13 mouse cellular contexts compared by ENCODE assay signal in the genomic region with DNA sequence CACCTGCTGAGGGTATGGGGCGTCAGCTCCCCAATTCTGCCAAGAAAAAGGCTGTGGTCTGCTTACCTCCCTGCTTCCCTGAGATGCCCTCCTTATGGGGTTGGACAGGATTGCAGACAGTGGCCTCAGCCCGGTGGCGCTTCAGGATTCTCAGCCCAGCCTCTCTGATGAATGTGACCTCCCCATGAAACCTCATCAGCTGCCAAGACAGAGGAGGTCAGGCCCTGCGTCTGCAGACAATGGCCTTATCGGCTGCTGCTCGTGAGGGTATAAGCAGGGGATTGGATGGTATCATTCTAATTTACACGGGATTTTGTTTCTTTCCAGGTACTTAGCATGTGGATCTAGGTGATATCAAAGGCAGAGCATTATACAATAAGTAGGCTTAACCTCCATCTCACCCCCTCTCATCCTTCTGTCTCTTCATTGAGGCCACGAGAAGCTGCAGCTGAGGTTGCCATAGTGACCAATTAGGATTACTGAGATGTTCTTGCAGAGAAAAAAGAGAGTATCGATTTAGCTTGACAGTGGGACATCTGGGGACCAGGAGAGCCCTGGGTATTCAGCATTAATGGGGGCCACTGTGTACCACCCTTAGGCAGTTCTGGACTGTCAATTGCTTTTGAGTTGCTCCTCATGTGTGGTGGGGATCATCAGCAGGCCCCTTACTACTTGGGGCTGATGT.
A peak's percentile ranks its signal among the peaks of the same experiment; 100 is the strongest.
DNase-seq lines count a peak whose midpoint lies in the region; ATAC-seq lines count a peak whose summit lies in the region.
"Had no signal": no experiment of that assay in that cellular context is flagged by ENCODE, and none has a peak within 500 bp of the region (broad histone marks: within the 10 kb centered on the region; RNA-seq: fewer than 3 reads in every experiment).

No protein-coding gene starts in this region.

- peaks cover 12% of the 10 kb centered on the region; the same call in 1 of the 2 replicates for H3K27me3 ChIP-seq in heart, embryonic 10.5 days (ENCODE audit: insufficient read depth, poor library complexity, severe bottlenecking)
- H3K27me3 ChIP-seq in hindbrain, embryonic 10.5 days (ENCODE audit: insufficient read depth, poor library complexity, severe bottlenecking), result peaks cover 5% of the 10 kb centered on the region; the same call in 1 of the 2 replicates
- H3K27me3 ChIP-seq in midbrain, embryonic 13.5 days, result no peaks in the 10 kb centered on the region

- 68% methylated on average over 9 of the region's 9 CpGs for WGBS in heart, embryonic 10.5 days
- 36% methylated on average over 9 of the region's 9 CpGs for WGBS in hindbrain, embryonic 10.5 days
- WGBS in midbrain, embryonic 13.5 days, result 9% methylated on average over 9 of the region's 9 CpGs

- ATAC-seq in midbrain, embryonic 13.5 days, result peak; percentile 82
- ATAC-seq: intestine, embryonic 16.5 days had no signal

- no peak overlapping the region for H3K27ac ChIP-seq in heart, embryonic 10.5 days
- peak overlapping the region; percentile 62 for H3K27ac ChIP-seq in hindbrain, embryonic 10.5 days
- H3K27ac ChIP-seq in midbrain, embryonic 13.5 days, result peak overlapping the region; percentile 76
- H3K27ac ChIP-seq: limb, embryonic 13.5 days had no signal

- H3K4me2 ChIP-seq in midbrain, embryonic 13.5 days (replicated peaks), result no peak overlapping the region
- H3K4me2 ChIP-seq: limb, embryonic 13.5 days; lung, embryonic 14.5 days had no signal

- H3K4me3 ChIP-seq in heart, embryonic 10.5 days, result no peak overlapping the region
- H3K4me3 ChIP-seq in hindbrain, embryonic 10.5 days, result no peak overlapping the region
- H3K4me3 ChIP-seq in midbrain, embryonic 13.5 days (replicated peaks), result no peak overlapping the region
- H3K4me3 ChIP-seq: erythroblast, embryonic 14.5 days; limb, embryonic 13.5 days had no signal

- DNase-seq in heart, adult 11 months, result peak; percentile 86
- DNase-seq in heart, embryonic 10.5 days (ENCODE audit: low spot score), result no peak
- peak; percentile 36 for DNase-seq in embryo, embryonic 10 days (ENCODE audit: low spot score)
- DNase-seq in hindbrain, embryonic 10.5 days (ENCODE audit: low spot score), result peak; percentile 28
- DNase-seq in urinary bladder, postnatal 4 days (ENCODE audit: low spot score in 2 of 2), result no peak
- no peak for DNase-seq in ovary, postnatal 36 days (ENCODE audit: low spot score)
- DNase-seq in frontal cortex, postnatal 14 days (ENCODE audit: low spot score in 2 of 2), result no peak
- DNase-seq: gastrocnemius, postnatal 25 days; lung, embryonic 14.5 days had no signal

- no peaks in the 10 kb centered on the region for H3K9me3 ChIP-seq in heart, embryonic 10.5 days
- no peaks in the 10 kb centered on the region for H3K9me3 ChIP-seq in hindbrain, embryonic 10.5 days
- no peaks in the 10 kb centered on the region for H3K9me3 ChIP-seq in midbrain, embryonic 13.5 days
- H3K9me3 ChIP-seq: limb, embryonic 13.5 days had no signal

- H3K9ac ChIP-seq in midbrain, embryonic 13.5 days (replicated peaks), result no peak overlapping the region
- H3K9ac ChIP-seq: limb, embryonic 13.5 days; lung, embryonic 14.5 days had no signal

- H3K36me3 ChIP-seq in heart, embryonic 10.5 days, result no peaks in the 10 kb centered on the region
- H3K36me3 ChIP-seq in hindbrain, embryonic 10.5 days, result no peaks in the 10 kb centered on the region
- H3K36me3 ChIP-seq in midbrain, embryonic 13.5 days, result no peaks in the 10 kb centered on the region
- H3K36me3 ChIP-seq: limb, embryonic 13.5 days had no signal

- 0 out of 2 replicates have a peak, but pooled peaks cover 6% of the 10 kb centered on the region for H3K4me1 ChIP-seq in heart, embryonic 10.5 days
- H3K4me1 ChIP-seq in hindbrain, embryonic 10.5 days (replicated peaks), result peaks cover 34% of the 10 kb centered on the region
- peaks cover 41% of the 10 kb centered on the region for H3K4me1 ChIP-seq in midbrain, embryonic 13.5 days (replicated peaks)
- H3K4me1 ChIP-seq: limb, embryonic 13.5 days had no signal

Comparison
In these comparisons a context has a peak if more than half of its experiments do, and no peak if none do; other contexts are left out.
1. DNase-seq: peak in heart, adult 11 months (single experiment), embryo, embryonic 10 days (single experiment) and hindbrain, embryonic 10.5 days (single experiment); none in heart, embryonic 10.5 days (single experiment), urinary bladder, postnatal 4 days (0 of 2), ovary, postnatal 36 days (single experiment) and frontal cortex, postnatal 14 days (0 of 2).